Mouse (Mus musculus) Muller cell, postnatal 12 days (primary cell): Measurements from ENCODE around the gene Gja5.

Source experiments
- DNase-seq: peaks from one replicate; pipeline ENCODE4 v3.0.0-alpha.2; 2015; ENCODE audit errors: inconsistent ontology term

Gja5 gene

GRCm38 (mm10) chr3:96936241-96936640 is 31.7 kb downstream of the Gja5 start:
- DNase-seq: peak; percentile 49

GRCm38 (mm10) chr3:96937606-96938005 is 33.1 kb downstream of the Gja5 start:
- DNase-seq: no peak

GRCm38 (mm10) chr3:96938738-96939137 is 34.2 kb downstream of the Gja5 start:
- DNase-seq: peak; percentile 85

- DNase-seq: no peak
Measured at GRCm38 (mm10) chr3:96942706-96943105, 38.2 kb downstream of the Gja5 start.

DNA sequence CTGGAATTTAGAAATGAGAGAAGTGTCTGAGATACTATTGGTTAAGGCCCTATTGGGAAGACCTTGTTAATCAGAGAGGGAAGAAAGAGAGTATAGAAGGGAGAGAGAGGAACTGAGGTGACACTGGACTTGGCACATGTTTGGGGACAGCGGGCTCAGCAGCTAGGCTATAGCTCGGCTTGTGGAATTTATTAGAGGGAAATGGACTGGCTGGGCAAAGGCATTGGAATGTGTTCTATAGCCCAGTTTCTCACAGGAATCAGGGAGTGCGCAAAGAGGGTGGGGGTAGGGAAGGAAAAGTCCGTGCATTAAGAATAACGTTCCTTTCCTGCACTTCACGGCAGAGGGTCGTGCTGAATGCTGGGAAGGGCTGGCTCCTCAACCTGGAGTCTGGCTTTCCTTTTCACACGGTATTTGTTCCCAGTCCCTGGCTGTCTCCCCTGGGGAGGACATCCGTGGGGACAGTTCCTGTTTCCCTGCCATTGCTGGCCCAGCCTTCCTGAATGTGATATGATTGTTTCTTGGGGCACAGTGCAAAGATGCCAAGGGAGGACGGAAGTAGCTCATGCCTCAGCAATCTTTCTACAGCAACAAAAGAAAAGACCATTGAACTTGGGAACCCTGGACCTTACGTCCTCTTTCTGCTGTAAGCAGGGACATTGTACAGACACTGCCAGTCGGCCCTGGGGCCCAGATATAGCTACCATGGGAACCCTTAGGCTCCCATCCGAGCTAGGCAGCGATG is 49.2 kb downstream of the Gja5 start:
- no peak for DNase-seq

DNA sequence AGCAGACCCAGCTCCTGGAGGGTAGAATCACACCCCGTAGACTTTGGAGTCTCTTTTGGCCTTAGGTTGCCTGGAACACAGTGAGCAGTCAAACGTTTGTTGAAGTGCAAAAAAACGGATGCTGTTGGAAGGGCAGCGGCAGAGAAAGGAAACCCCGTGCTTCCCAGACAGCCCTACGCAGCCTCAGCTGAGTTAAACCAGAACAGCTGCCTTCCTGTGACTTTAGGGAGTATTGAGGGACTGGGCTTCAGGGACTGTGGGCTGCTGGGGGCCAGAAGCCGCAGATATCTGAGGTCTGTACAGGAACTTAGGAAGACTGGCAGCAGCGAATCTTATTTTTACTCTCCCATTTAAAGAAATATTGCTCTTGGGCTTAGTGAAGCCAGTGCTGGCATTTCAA is 56.1 kb downstream of the Gja5 start:
- DNase-seq: no peak

DNA sequence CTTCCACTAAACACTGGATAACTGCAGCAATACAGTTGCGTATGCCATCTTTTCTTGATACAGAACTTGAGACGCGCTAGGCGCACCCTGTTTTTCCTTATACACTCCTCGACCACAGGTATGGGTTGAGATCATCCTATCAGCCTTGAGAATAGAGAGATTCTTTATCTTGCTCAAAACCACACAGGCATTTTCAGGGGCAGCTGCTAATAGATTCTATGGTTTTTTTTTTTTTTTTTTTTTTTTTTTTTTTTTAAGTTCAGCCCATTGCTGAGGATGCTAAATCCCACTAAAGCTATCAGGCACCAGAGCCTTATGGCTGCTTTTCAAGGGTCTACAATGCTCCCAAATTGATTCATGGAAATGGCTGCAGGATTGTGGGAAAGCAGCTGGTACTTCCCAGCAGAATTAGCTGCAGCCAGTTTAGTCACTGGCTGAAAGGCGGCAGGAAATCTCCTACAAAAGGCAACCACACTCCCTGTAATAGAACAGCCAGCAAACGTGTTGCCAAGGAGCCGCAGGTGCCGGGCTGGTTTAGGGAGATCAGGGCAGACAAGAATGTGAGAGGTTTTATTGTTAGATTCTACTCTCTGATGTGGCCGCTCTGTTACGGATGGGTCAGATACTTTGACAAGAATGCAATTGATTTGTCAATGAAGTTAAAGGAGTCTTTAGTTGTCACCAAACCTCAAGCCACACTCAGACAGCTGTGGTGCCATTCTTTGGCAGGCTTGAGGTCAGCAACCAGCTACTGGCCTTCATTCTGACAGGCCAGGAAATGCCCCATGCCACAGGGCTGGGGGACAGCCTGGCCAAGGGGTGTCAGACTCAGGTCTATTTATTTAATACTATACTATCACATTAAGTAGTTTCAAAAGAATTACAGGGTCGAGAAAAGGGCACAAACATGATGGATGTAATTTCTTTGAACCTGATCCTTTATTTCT is 58.9 kb downstream of the Gja5 start:
- peak; percentile 87 for DNase-seq

DNA sequence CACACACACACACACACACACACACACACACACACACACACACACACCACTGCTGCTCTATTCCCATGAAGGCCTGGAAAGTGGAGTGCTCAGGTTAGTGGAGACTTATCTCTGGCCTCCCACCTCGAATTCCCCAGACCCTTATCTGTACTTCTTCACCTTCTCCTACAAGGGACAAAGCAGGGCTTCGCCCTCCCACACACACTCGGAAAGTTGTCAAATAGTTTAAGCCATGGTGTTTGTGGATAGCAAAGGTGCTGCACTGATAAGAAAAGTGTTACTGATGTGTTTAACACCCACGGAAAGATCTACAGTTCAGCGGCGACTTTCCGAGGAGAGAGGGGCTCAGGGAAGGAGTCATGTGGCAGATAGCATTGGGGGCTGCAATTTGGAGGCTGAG is 66.5 kb downstream of the Gja5 start:
- no peak for DNase-seq

DNA sequence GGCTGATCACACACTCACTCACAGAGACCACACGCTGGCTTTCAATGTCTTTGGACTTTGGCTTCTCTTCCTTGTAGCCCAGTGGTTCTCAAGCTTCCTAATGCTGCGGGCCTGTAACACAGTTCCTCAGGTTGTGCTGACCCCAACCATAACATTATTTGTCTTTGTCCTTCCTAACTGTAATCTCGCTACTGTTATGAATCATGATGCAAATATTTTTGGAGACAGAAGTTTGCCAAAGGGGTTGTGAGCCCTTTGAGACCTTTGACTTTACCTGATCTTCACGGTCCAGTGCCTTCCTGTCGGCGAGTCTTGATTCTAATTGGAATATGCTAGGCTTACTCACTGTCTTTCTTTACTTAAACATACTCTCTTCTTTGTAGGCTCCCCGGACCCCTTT is 70.0 kb downstream of the Gja5 start:
- no peak for DNase-seq

DNA sequence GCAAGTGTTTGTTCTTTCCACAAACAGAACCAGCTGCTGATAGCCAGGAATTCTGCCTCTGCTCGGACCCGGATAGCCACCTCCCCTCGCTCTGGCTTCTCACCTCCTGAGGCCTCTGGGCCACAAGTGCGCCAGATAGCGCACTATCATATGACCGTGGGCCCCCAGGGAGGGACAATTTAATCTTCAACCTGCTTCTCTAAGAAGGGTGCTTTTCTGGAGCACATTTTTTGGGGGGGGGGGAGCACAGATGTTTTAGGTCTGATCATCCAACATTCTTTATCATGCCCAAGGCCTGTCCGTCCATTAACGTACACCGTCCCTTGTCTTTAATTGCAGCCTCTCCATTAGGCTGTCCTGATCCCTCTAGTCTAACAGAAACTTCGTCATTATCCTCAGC is 71.1 kb downstream of the Gja5 start:
- no peak for DNase-seq

- DNase-seq: no peak
Measured at GRCm38 (mm10) chr3:96977507-96977906, 73.0 kb downstream of the Gja5 start.

- DNase-seq: no peak
Measured at GRCm38 (mm10) chr3:96978469-96978868, 74.0 kb downstream of the Gja5 start.

- DNase-seq: no peak
Measured at GRCm38 (mm10) chr3:96979020-96979419, 74.5 kb downstream of the Gja5 start.

GRCm38 (mm10) chr3:96981833-96982232 is 77.3 kb downstream of the Gja5 start:
- DNase-seq: no peak

DNA sequence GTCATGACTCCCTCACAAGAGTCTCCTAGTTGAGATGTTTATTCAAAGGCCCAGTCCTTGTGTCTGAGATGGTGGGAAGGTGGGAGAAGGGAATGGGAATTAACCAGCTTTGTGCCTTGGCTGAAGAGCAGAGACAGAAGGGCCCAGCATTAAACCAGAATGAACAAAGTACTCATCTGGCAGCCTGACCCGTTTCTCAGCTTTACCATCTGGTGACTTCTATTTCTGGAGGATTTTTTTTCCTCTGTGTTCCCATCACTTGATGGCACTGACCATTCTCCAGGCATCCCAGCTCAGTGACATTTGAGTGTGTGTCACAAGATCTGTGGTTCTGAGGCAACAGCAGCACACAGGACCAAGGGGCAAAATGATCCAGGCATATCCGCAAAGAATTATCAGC is 78.2 kb downstream of the Gja5 start:
- no peak for DNase-seq

DNA sequence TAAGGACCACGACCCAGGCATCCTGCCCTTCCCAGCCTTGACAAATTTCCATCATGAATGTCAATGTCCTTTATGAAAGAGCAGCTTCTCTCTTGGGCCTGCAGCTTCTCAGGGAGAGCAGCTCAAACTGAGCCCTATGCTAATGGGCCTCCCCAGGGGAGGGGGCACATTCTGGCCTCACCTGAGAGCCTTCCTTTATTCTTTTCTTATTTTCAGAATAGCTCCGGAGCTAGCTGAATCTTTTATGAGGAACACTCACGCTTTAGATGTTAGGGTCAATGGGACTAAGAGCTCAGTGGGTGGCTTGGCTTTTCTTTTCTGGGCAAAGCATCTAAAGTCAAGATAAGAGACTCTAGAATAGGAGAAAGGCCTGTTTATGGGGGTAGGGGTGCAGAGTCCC is 88.0 kb downstream of the Gja5 start:
- no peak for DNase-seq

DNA sequence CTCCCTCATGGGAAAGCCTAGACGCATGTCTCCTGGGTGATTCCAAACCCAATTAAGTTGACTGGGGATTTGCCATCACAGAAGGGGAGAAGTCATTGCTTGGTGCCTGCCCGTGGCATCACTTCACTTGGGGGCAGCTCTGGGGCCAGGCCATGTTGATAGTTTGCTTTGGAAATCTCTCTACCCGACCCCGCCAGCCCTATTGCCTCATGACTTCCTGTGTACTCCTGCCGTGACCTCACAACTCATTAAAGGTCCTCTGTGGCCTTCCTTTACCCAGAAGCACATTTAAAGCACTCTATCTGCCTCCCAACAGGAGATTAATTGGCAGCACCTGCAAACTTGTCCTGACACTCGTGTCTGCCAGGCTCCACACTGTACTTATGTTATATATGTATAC is 93.3 kb downstream of the Gja5 start:
- DNase-seq: no peak

DNA sequence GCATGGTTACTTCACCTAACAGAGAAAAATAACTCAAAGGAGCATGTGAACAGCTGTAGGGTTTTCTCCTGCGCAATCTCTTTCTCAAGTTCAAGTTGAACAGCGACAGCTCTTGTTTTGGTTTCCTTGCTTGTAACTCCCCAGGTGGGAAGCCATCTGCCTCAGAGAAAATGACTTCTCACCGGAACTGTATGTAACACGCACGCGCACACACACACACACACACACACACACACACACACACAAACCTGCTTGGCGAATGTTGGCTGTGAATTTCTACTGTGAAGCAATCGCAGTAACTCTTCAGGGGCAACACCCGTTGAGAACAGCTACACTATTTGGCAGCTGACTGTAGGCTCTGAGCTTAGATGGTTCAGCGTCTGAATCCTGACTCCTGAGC is 98.6 kb downstream of the Gja5 start:
- no peak for DNase-seq

DNA sequence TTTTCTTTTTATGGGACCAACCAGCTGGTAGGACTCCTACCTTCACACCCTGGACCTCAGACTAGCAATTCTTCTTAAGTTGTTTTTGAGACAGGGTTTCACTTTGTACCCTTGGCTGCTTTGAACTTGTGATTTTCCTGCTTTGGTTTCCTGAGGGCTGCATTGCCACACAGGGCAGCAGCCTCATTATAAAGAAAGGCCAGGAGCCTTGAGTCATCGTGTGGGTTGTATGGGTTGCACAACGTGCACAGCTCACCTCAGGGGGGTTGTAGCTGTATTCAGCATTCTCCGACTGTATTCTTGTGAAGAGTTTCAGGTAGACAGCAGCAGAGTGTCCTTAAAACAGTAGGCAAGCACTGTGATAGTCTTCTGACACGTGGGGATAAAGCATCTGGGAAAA is 100.0 kb downstream of the Gja5 start:
- no peak for DNase-seq

DNA sequence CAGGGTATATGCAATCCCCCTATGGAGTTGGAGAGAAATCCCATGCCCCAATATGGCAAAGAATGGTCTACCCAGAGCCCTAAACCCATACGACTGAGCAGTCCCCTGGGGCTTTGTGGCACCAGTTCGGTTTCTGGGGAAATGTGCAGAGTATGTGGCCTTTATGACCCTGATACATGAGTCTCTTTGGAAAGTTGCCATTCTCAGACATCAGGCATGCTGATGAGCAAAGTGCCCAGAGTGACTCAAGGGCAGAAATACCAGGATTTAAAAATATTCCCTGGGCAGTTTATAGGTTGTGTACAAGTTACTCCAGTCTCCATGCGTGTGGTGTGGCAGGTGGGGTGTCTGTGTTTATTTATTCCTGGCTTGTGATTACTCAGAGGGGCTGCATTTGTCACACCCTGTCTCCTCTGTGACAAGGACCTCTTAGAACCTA is 102.5 kb downstream of the Gja5 start:
- DNase-seq: peak; percentile 69

- DNase-seq: peak; percentile 71
Measured at GRCm38 (mm10) chr3:97025226-97025625, 120.7 kb downstream of the Gja5 start.

- peak; percentile 39 for DNase-seq
Measured at GRCm38 (mm10) chr3:97032053-97032496, 127.6 kb downstream of the Gja5 start.

DNA sequence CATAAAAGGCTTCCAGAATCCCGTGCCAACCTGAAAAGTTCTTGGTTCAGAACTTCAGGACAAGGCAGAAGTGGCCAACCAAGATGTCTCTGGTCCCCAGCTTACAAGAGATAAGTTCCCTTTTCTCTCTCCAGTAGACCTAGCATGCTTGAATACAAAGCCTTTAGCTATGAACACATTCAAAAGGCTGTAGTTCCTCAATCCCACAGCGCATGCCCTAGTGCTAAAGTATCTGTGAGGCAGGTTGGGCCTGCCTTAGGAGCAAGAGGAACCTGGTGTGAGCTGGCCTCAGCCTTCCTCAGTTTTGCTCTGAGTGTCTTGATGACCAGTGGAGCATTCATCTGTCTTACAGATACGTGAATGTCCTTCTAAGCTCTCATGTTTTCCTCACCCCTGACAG is 131.1 kb downstream of the Gja5 start:
- DNase-seq: no peak
